Mouse (Mus musculus): Measurements from ENCODE around the gene Tenm4. TPM values are rescaled to one million over a fixed set of nuclear protein-coding genes. Genes with fewer than 3 reads are reported as not detected.
A peak's percentile ranks its signal among the peaks of the same experiment; 100 is the strongest.

Tenm4 gene
- polyA plus RNA-seq, 1 experiment from 2014 or later = 41.3 TPM

DNA sequence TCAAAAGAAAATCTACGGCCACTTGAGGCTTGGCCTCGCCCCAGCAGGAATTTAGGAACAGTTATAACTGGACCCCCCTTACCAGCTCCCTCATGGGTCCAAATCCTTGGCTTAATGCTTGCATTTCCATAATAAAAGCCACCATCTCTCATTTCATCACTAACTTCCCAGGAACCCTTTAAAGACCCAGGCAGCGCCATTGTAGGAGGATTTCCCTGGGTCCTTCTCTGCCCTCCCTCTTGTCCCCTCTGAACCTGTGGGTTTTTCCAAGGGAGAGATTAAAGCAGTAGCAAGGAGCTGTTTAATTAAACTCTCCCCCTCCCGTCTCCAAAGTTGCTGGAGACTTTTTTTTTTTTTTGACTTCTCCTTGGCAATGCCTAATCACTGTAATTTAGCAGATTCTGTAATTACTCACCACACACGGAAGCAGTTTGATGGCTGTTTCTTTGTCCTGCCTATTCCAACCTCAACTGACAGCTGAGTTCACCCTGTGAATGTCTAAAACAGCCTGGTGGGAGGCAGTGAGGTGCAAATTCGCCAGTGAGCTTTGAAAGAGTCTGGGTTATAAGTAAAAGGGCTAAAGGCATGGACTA lies 501.4 kb downstream of the Tenm4 start:
- no peak overlapping the region for H3K9ac ChIP-seq (replicated peaks)
- H3K4me1 ChIP-seq = peaks cover 45% of the 10 kb centered on the region
- ATAC-seq (ENCODE audit: low FRiP score, low read depth) = peak; percentile 82
- no peaks in the 10 kb centered on the region for H3K36me3 ChIP-seq
- peak overlapping the region; percentile 6; the same call in 1 of the 2 replicates for H3K4me2 ChIP-seq (replicated peaks)
- no peak overlapping the region for H3K4me3 ChIP-seq
- peaks cover 56% of the 10 kb centered on the region for H3K27me3 ChIP-seq
- 8% methylated on average over 6 of the region's 6 CpGs for WGBS
- H3K27ac ChIP-seq (replicated peaks) = peak overlapping the region; percentile 63
- no peaks in the 10 kb centered on the region for H3K9me3 ChIP-seq

DNA sequence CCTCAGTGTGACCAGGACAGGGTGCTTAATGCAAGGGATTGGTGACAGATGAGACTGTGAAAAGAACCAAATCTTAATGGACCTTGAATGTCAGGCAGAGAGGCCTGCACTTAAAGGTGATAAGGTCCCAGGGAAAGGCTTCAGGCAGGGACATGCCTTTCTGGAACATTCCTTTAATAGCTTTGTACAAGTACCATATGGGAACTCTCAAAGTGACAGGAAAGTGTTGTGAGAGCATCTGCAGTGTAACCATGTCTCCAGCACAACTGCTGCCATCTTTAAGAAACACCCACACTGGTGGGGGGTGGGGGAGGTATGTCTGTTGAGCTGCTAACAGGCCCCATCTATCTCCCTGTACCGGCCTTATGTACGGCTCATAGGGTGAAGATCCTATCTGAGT lies 506.0 kb downstream of the Tenm4 start:
- Histone ChIP-seq H3K27ac (replicated peaks) (no peak overlapping the region), H3K9me3 (no peaks in the 10 kb centered on the region), H3K4me1 (peaks cover 37% of the 10 kb centered on the region), H3K4me2 (replicated peaks) (no peak overlapping the region), H3K4me3 (no peak overlapping the region), H3K36me3 (no peaks in the 10 kb centered on the region), H3K9ac (replicated peaks) (no peak overlapping the region), H3K27me3 (peaks cover 54% of the 10 kb centered on the region)
- 96% methylated on average over 2 of the region's 2 CpGs for WGBS
- ATAC-seq (ENCODE audit: low FRiP score, low read depth) = no peak

DNA sequence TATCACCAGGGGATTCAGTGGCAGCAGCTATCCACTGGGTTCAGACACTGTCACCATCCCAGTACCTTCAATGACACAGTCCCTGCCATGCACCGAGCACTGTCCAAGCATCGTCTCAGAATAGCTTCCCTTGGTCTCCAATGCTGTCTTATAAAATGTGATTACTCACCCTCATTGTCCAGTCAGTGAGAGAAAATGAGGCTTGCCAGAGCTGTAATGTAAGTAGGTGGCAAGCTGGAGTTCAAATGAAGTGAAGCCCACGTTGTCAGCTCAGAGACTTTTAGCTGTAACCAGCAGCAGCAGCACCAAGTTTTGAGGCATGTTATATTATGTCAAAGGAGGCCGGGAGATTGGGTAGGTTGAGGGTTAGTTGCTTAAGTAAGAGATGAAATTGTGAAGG lies 507.2 kb downstream of the Tenm4 start:
- Histone ChIP-seq H3K27ac (replicated peaks) (no peak overlapping the region), H3K4me2 (replicated peaks) (no peak overlapping the region), H3K9ac (replicated peaks) (no peak overlapping the region), H3K4me3 (no peak overlapping the region), H3K4me1 (peaks cover 29% of the 10 kb centered on the region), H3K9me3 (no peaks in the 10 kb centered on the region), H3K36me3 (no peaks in the 10 kb centered on the region), H3K27me3 (peaks cover 54% of the 10 kb centered on the region)
- ATAC-seq (ENCODE audit: low FRiP score, low read depth) = no peak
- 88% methylated on average over 4 of the region's 4 CpGs for WGBS

DNA sequence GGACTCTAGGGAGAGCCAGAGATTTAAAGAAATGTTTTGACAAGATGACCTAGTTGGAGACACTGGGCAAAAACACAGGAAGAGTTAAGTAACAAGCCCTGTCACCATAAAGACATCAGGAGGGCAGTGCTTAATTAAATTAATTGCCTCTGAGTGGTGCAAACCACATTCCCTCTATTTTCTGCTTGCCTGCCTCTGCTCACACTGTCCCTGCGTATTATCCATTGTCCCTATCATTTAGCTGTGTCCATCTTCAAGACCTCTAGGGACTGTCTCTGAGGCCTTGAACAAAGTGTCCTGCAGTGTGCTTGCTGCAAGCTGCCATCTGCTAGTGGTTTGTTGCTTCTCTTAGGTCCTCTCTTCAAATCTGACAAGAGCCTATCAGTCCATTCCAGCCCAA lies 508.7 kb downstream of the Tenm4 start:
- peaks cover 34% of the 10 kb centered on the region for H3K4me1 ChIP-seq
- 74% methylated on average over 1 of the region's 1 CpGs for WGBS
- H3K9ac ChIP-seq (replicated peaks) = no peak overlapping the region
- ATAC-seq (ENCODE audit: low FRiP score, low read depth) = no peak
- H3K36me3 ChIP-seq = no peaks in the 10 kb centered on the region
- H3K4me3 ChIP-seq = no peak overlapping the region
- peaks cover 56% of the 10 kb centered on the region for H3K27me3 ChIP-seq
- H3K27ac ChIP-seq (replicated peaks) = 0 out of 2 replicates have a peak overlapping the region, but pooled peaks have one; percentile 2
- no peak overlapping the region for H3K4me2 ChIP-seq (replicated peaks)
- H3K9me3 ChIP-seq = no peaks in the 10 kb centered on the region

DNA sequence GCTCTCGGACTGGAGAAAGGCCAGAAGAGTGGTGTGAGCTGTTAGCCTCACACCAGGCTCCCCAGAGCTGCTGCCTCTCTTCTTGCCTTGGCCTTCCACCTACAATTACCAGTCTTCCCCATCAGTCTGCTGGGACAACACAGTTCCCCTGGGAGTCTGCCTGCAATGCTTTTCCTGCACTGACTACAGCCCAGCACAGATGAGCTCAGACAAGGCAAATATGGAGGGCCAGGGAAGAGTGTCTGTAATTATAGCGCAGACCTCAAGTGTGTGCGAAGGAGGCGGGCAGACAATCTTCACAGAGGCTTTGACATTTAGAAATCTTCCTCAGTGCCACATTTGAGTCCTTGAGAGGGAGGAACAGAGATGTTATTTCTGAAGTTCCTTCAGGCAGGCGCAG lies 509.4 kb downstream of the Tenm4 start:
- WGBS = 90% methylated on average over 5 of the region's 5 CpGs
- no peak for ATAC-seq (ENCODE audit: low FRiP score, low read depth)
- Histone ChIP-seq H3K9me3 (no peaks in the 10 kb centered on the region), H3K9ac (replicated peaks) (no peak overlapping the region), H3K4me2 (replicated peaks) (no peak overlapping the region), H3K36me3 (no peaks in the 10 kb centered on the region), H3K27me3 (peaks cover 57% of the 10 kb centered on the region), H3K4me3 (no peak overlapping the region), H3K4me1 (peaks cover 34% of the 10 kb centered on the region), H3K27ac (replicated peaks) (0 out of 2 replicates have a peak overlapping the region, but pooled peaks have one; percentile 2)

DNA sequence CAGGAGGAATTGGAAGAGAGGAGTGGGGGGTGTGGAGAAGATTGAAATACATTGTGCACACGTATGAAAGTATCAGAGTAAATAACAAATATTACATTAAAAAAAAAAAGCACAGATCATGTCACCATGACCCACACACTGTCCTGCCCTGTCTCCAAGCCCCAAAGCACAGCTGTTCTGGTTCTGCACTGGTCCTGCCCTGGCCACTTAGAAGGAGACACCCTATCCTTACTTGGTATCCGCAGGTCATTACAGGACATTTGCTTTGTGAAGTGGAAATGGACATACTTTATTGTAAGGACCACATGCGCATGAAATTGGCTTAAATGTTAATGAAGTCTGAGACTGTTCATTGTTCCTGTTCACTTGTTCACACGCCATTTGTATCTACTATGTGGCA lies 510.8 kb downstream of the Tenm4 start:
- peaks cover 55% of the 10 kb centered on the region for H3K27me3 ChIP-seq
- H3K4me3 ChIP-seq = no peak overlapping the region
- 57% methylated on average over 4 of the region's 4 CpGs for WGBS
- H3K4me2 ChIP-seq (replicated peaks) = no peak overlapping the region
- H3K27ac ChIP-seq (replicated peaks) = no peak overlapping the region
- H3K9me3 ChIP-seq = no peaks in the 10 kb centered on the region
- no peak overlapping the region for H3K9ac ChIP-seq (replicated peaks)
- H3K4me1 ChIP-seq = peaks cover 34% of the 10 kb centered on the region
- H3K36me3 ChIP-seq = no peaks in the 10 kb centered on the region
- ATAC-seq (ENCODE audit: low FRiP score, low read depth) = peak; percentile 57

DNA sequence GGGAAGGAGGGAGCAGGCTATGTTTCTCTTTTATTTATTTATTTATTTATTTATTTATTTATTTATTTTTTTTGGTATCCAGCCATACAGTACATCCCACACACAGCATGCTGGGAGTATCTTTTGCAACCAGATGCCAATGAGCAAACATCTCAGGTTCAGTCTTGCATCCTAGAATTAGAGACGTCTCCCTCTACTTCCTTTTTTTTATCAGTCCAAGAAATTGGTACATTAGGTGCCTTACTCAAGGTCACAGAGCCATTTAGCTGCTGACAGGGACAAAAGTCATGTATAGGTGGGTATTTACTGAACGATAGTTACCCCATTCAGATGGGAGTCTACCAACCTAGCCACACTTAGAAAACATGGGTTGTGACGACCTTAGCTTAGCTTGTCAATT lies 517.1 kb downstream of the Tenm4 start:
- no peak overlapping the region for H3K27ac ChIP-seq (replicated peaks)
- H3K4me1 ChIP-seq = peaks cover 11% of the 10 kb centered on the region
- H3K9me3 ChIP-seq = no peaks in the 10 kb centered on the region
- no peak overlapping the region for H3K9ac ChIP-seq (replicated peaks)
- H3K4me3 ChIP-seq = no peak overlapping the region
- peaks cover 40% of the 10 kb centered on the region for H3K27me3 ChIP-seq
- 85% methylated on average over 3 of the region's 3 CpGs for WGBS
- no peak overlapping the region for H3K4me2 ChIP-seq (replicated peaks)
- ATAC-seq (ENCODE audit: low FRiP score, low read depth) = no peak
- H3K36me3 ChIP-seq = no peaks in the 10 kb centered on the region

DNA sequence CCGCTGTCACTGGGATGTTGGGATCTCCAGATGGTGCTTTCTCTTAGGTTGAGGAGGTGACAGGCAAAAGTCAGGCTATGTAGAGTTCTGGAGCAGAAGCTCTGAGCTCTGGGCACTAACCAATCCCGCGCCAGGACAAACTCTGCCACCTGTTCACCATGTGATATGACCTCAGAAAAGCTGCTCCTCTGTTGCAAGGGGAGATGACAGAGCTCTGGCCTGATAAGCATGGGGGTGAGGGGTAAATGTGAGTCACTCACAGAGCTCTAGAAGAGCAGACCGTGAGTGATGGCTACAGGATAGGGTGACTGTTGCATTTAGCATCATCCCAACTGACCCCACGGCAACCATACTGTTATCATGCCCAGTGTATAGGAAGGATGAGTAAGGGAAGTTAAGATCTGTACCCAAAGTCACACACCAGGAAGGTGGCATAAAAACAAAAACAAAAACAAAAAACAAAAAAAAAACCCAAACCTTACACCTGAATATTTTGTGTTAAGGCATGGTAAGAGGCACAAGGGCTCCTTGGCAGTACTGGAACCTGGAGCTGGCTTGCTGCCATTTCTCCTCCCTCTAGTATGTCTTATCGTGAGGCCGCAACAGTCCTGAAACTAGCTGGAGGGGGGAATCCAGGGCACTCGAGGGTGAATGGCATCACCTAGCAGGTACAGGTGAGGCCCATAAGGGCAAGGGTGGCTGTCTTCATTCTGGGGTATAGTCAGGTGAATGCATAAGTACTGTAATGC lies 530.2 kb downstream of the Tenm4 start:
- peaks cover 10% of the 10 kb centered on the region for H3K36me3 ChIP-seq
- H3K4me3 ChIP-seq = no peak overlapping the region
- no peak overlapping the region for H3K4me2 ChIP-seq (replicated peaks)
- H3K9me3 ChIP-seq = no peaks in the 10 kb centered on the region
- no peak overlapping the region for H3K27ac ChIP-seq (replicated peaks)
- H3K27me3 ChIP-seq = peaks cover 5% of the 10 kb centered on the region; the same call in 1 of the 2 replicates
- no peak overlapping the region for H3K9ac ChIP-seq (replicated peaks)
- no peak for ATAC-seq (ENCODE audit: low FRiP score, low read depth)
- WGBS = 91% methylated on average over 8 of the region's 8 CpGs
- H3K4me1 ChIP-seq = 0 out of 2 replicates have a peak, but pooled peaks cover 4% of the 10 kb centered on the region

DNA sequence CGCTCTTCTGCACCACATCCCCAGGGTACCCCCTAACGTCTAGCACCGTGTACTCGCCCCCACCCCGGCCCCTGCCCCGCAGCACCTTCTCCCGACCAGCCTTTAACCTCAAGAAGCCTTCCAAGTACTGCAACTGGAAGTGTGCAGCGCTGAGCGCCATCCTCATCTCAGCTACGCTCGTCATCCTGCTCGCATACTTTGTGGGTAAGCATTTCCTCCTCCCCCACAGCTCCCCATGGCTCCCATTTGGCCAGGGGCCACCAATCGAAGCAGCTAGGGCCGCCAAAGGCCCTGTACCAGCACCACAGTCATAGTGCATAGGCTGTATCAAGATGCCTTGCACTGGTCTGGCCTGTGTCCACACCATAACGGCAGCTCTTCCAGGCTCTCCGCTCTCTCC lies 532.9 kb downstream of the Tenm4 start:
- no peak overlapping the region for H3K27ac ChIP-seq (replicated peaks)
- peaks cover 18% of the 10 kb centered on the region for H3K36me3 ChIP-seq
- 92% methylated on average over 16 of the region's 16 CpGs for WGBS
- ATAC-seq (ENCODE audit: low FRiP score, low read depth) = no peak
- no peaks in the 10 kb centered on the region for H3K9me3 ChIP-seq
- H3K4me3 ChIP-seq = no peak overlapping the region
- 0 out of 2 replicates have a peak, but pooled peaks cover 4% of the 10 kb centered on the region for H3K4me1 ChIP-seq
- peaks cover 5% of the 10 kb centered on the region; the same call in 1 of the 2 replicates for H3K27me3 ChIP-seq
- H3K9ac ChIP-seq (replicated peaks) = no peak overlapping the region
- H3K4me2 ChIP-seq (replicated peaks) = no peak overlapping the region

DNA sequence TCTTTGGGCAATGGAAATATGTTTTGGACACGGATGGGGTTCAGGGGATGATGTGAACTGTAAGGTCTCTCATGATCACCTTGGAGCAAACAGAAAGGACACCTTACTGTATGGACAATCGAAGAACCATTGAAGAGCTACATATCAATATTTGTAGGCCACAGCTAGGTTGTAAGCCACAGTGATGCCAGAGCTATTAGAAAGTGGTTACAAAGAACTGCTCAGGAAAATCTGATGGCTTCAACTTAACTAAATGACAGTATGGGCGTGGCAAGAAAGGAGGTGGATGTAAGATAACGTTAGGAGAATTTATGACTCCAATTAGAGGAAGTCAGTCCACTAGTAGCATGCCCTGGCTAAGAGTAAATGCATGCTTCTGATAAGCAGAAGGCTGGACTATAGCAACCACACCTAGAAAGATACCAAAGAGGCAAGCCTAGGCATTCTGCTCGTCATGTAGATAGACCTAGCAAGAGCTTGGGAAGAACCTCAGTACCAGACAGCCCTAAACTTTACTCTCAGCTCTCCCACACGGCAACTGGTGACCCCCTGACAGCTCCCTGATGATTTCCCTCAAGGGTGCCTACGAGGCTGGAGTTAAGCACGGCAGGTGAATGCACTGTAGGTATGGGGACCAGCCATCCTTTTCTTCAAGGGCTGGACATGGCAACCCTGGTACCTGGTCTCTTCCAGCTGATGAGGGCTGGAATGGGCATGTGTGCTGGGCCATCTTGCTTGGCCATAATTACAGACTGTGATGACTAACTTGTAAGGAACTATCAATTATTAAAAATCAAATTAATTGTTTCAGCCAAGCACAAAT lies 534.5 kb downstream of the Tenm4 start:
- no peak overlapping the region for H3K4me3 ChIP-seq
- no peaks in the 10 kb centered on the region for H3K4me1 ChIP-seq
- no peak overlapping the region for H3K4me2 ChIP-seq (replicated peaks)
- no peak for ATAC-seq (ENCODE audit: low FRiP score, low read depth)
- no peak overlapping the region for H3K9ac ChIP-seq (replicated peaks)
- H3K36me3 ChIP-seq = peaks cover 21% of the 10 kb centered on the region
- H3K27ac ChIP-seq (replicated peaks) = no peak overlapping the region
- H3K27me3 ChIP-seq = peaks cover 18% of the 10 kb centered on the region
- H3K9me3 ChIP-seq = no peaks in the 10 kb centered on the region
- WGBS = 95% methylated on average over 8 of the region's 8 CpGs

DNA sequence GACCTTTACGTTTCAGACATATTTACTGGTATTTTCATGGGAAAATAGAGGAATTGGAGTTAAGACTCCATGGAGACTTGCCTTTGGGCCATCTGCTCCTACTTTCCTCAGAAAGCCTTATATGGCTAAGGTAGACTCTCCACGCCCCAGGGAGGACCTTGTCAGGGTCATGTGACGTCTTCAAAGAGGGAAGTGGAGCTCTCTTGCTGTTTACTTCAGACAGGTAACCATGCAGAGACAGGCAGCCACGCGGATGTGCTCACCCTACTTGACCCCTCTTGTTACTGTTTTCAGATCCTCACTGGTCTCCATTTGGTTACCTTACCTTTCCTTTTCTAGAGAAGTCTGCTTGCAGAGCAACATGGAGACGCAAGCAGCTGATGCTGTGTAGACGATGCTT lies 535.5 kb downstream of the Tenm4 start:
- Histone ChIP-seq H3K36me3 (peaks cover 21% of the 10 kb centered on the region), H3K9me3 (no peaks in the 10 kb centered on the region), H3K9ac (replicated peaks) (no peak overlapping the region), H3K4me2 (replicated peaks) (no peak overlapping the region), H3K4me3 (no peak overlapping the region), H3K27ac (replicated peaks) (no peak overlapping the region), H3K27me3 (peaks cover 28% of the 10 kb centered on the region), H3K4me1 (no peaks in the 10 kb centered on the region)
- ATAC-seq (ENCODE audit: low FRiP score, low read depth) = no peak
- 95% methylated on average over 7 of the region's 7 CpGs for WGBS

DNA sequence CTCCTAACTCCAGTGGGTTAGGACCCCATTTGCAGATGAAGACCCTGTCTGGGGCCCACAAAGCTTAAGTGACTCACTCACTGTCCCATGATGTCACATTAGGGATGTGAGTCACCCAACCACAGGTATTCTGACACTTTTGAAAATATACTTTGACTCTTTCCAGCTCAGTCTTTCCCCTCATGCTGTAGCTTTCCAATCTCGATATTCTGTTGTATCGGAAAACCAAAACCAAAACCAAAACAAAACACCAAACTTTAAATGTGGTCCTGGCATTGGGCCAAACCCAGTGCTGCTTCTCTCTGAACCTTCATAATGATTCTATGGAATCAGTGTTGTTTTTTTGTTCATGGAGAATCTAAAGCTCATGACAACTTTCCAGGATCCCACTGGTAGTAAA lies 536.1 kb downstream of the Tenm4 start:
- H3K4me3 ChIP-seq = no peak overlapping the region
- H3K4me1 ChIP-seq = no peaks in the 10 kb centered on the region
- H3K27me3 ChIP-seq = peaks cover 34% of the 10 kb centered on the region
- H3K9ac ChIP-seq (replicated peaks) = no peak overlapping the region
- WGBS = 87% methylated on average over 2 of the region's 2 CpGs
- ATAC-seq (ENCODE audit: low FRiP score, low read depth) = no peak
- no peak overlapping the region for H3K4me2 ChIP-seq (replicated peaks)
- peaks cover 21% of the 10 kb centered on the region for H3K36me3 ChIP-seq
- H3K9me3 ChIP-seq = no peaks in the 10 kb centered on the region
- no peak overlapping the region for H3K27ac ChIP-seq (replicated peaks)

All from midbrain, embryonic 12.5 days (tissue).